Mouse (Mus musculus): ENCODE results near the gene Rnf151.

GRCm38 (mm10) chr17:24719494-24720222, 1.8 kb upstream of the Rnf151 start:
- TF ChIP-seq CTCF (IDR thresholded peaks at IDR 0.05; ENCODE audit: low read depth) (no peak; the same call in 1 of the 2 replicates), EP300 (IDR thresholded peaks at IDR 0.05; ENCODE audit: low read depth) (peak; percentile 53)

All from liver, postnatal 0 days (tissue).